Mouse (Mus musculus): ENCODE measurements around the gene Dbt. TPM values are rescaled to one million over a fixed set of nuclear protein-coding genes. Genes with fewer than 3 reads are reported as not detected.

The Dbt gene
- total and polyA plus RNA-seq, 3 experiments = 12.7 to 13.2 TPM; not detected in 1

- H3K27ac ChIP-seq (ENCODE audit: control insufficient read depth, low read depth, low read length) = no peak overlapping the region
- H3K9ac ChIP-seq (ENCODE audit: control insufficient read depth, low read depth, low read length, poor library complexity, severe bottlenecking) = no peak overlapping the region
- no peaks in the 10 kb centered on the region for H3K27me3 ChIP-seq (ENCODE audit: control insufficient read depth in 1 of 2, insufficient read depth in 2 of 2, low read length in 2 of 2)
- H3K36me3 ChIP-seq (ENCODE audit: control insufficient read depth in 1 of 2, insufficient read depth in 2 of 2, low read length in 2 of 2) = peaks cover 0 to 6% of the 10 kb centered on the region in 2 experiments; a peak in 2 of 4 replicates
- no peak overlapping the region for H3K4me3 ChIP-seq (ENCODE audit: control insufficient read depth in 1 of 2, insufficient read depth in 1 of 2, low read depth in 2 of 2, low read length in 2 of 2)
- no peaks in the 10 kb centered on the region for H3K4me1 ChIP-seq (ENCODE audit: control insufficient read depth in 1 of 2, insufficient read depth in 2 of 2, low read length in 2 of 2)
- no peaks in the 10 kb centered on the region for H3K9me3 ChIP-seq (replicated peaks; ENCODE audit: insufficient read depth, low read length)
- no peaks in the 10 kb centered on the region for H3K79me2 ChIP-seq (ENCODE audit: control insufficient read depth, insufficient read depth, low read length, poor library complexity)
- no peak for TF ChIP-seq POLR2AphosphoS5 (IDR thresholded peaks at IDR 0.05; ENCODE audit: borderline replicate concordance, low read depth, low read length)
- no peak for TF ChIP-seq EP300 (IDR thresholded peaks at IDR 0.05; ENCODE audit: low read depth in 1 of 2, low read length in 2 of 2)
- no peak for TF ChIP-seq USF1 (IDR thresholded peaks at IDR 0.05; ENCODE audit: low read depth, low read length)
- TF ChIP-seq ZC3H11A (IDR thresholded peaks at IDR 0.05; ENCODE audit: low read depth, low read length) = no peak
- no peak for TF ChIP-seq MYC (IDR thresholded peaks at IDR 0.05; ENCODE audit: low read depth, low read length)
- no peak for TF ChIP-seq ZNF384 (IDR thresholded peaks at IDR 0.05; ENCODE audit: low read depth, low read length)
- no peak for TF ChIP-seq NELFE (IDR thresholded peaks at IDR 0.05; ENCODE audit: low read depth, low read length)
- no peak for TF ChIP-seq JUND (IDR thresholded peaks at IDR 0.05; ENCODE audit: low read depth, low read length)
- TF ChIP-seq NRF1 (IDR thresholded peaks at IDR 0.05; ENCODE audit: insufficient read depth, low read depth, low read length, poor library complexity, severe bottlenecking) = no peak
- DNase-seq (ENCODE audit: low read depth, low spot score) = no peak
These were observed 17.2 kb upstream of the Dbt start for GRCm38 (mm10) chr3:116495671-116496070.

DNA sequence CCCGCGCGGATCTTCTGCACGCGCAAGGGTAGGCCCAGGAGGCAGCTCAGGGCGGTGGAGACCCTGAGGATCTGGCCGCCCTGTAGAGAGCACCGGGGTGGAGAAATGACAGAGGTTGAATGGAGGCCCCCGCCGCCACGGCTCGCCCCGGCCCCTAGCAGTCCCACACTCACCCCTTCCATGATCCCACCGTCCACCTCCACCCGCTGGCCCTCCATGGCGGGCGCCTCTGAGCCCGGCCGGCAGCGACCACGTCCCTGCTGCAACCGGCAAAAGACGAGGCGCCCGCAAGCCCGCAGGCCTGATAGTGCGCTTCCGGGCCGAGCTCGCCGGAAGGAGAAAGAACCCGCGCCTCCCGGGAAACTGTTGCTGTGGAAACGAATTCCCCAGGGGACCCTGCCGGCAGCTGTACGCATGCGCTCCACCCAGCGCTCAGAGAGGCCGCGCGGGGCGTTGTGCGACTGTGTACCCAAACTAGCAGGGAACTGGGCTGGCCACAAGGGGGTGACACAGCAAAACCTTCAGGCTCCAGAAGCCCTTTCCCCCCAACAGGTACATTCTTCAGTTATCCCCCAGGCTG, 5.0 kb upstream of the Dbt start, which contains the start of gene Rtca:
Gene Rtca, minus strand, starts transcription at position 437 of the 580 bp plus-strand sequence.
- Histone ChIP-seq H3K79me2 (ENCODE audit: control insufficient read depth, insufficient read depth, low read length, poor library complexity) (peaks cover 19% of the 10 kb centered on the region), H3K27me3 (ENCODE audit: control insufficient read depth in 1 of 2, insufficient read depth in 2 of 2, low read length in 2 of 2) (no peaks in the 10 kb centered on the region), H3K4me3 (ENCODE audit: control insufficient read depth in 1 of 2, insufficient read depth in 1 of 2, low read depth in 2 of 2, low read length in 2 of 2) (peak within 1 kb of the TSS; percentile 69 to 98), H3K27ac (ENCODE audit: control insufficient read depth, low read depth, low read length) (peak within 1 kb of the TSS; percentile 61), H3K4me1 (ENCODE audit: control insufficient read depth in 1 of 2, insufficient read depth in 2 of 2, low read length in 2 of 2) (peaks cover 3 to 10% of the 10 kb centered on the region in 2 experiments), H3K36me3 (ENCODE audit: control insufficient read depth in 1 of 2, insufficient read depth in 2 of 2, low read length in 2 of 2) (peaks cover 8 to 18% of the 10 kb centered on the region in 2 experiments), H3K9ac (ENCODE audit: control insufficient read depth, low read depth, low read length, poor library complexity, severe bottlenecking) (peak within 1 kb of the TSS; percentile 98), H3K9me3 (replicated peaks; ENCODE audit: insufficient read depth, low read length) (no peaks in the 10 kb centered on the region)
- peak; percentile 97 for DNase-seq (ENCODE audit: low read depth, low spot score)
- TF ChIP-seq CHD1 (IDR thresholded peaks at IDR 0.05; ENCODE audit: low read depth, low read length) (no peak), ZKSCAN1 (IDR thresholded peaks at IDR 0.05; ENCODE audit: low read depth, low read length) (no peak), TBP (IDR thresholded peaks at IDR 0.05; ENCODE audit: low read depth, low read length) (no peak; the same call in 1 of the 2 replicates), UBTF (IDR thresholded peaks at IDR 0.05; ENCODE audit: borderline replicate concordance, insufficient read depth, low read depth, low read length) (no peak), CHD2 (IDR thresholded peaks at IDR 0.05; ENCODE audit: low read length) (no peak), RCOR1 (IDR thresholded peaks at IDR 0.05; ENCODE audit: low read depth, low read length) (0 out of 2 replicates have a peak, but pooled peaks have one; percentile 11), TAL1 (IDR thresholded peaks at IDR 0.05; ENCODE audit: low read length) (no peak), RAD21 (IDR thresholded peaks at IDR 0.05; ENCODE audit: low read depth, low read length) (peak; percentile 86), NELFE (IDR thresholded peaks at IDR 0.05; ENCODE audit: low read depth, low read length) (peak; percentile 81), ETS1 (IDR thresholded peaks at IDR 0.05; ENCODE audit: low read depth, low read length) (0 out of 2 replicates have a peak, but pooled peaks have one; percentile 18), POLR2AphosphoS5 (IDR thresholded peaks at IDR 0.05; ENCODE audit: borderline replicate concordance, low read depth, low read length) (no peak), ZC3H11A (IDR thresholded peaks at IDR 0.05; ENCODE audit: low read depth, low read length) (peak; percentile 76), KAT2A (conservative IDR thresholded peaks at IDR 0.05; ENCODE audit: low read depth, low read length) (no peak; the same call in 1 of the 2 replicates), GATA1 (IDR thresholded peaks at IDR 0.05; ENCODE audit: low read depth, low read length) (no peak), MYC (IDR thresholded peaks at IDR 0.05; ENCODE audit: low read depth, low read length) (peak; percentile 37; the same call in 1 of the 2 replicates), SMC3 (IDR thresholded peaks at IDR 0.05; ENCODE audit: low read depth, low read length) (peak; percentile 91), MAX (IDR thresholded peaks at IDR 0.05; ENCODE audit: low read length) (no peak), USF1 (IDR thresholded peaks at IDR 0.05; ENCODE audit: low read depth, low read length) (no peak), ELF1 (IDR thresholded peaks at IDR 0.05; ENCODE audit: low read depth, low read length) (peak; percentile 94), MAZ (IDR thresholded peaks at IDR 0.05; ENCODE audit: low read depth, low read length) (0 out of 2 replicates have a peak, but pooled peaks have one; percentile 44), SIN3A (IDR thresholded peaks at IDR 0.05; ENCODE audit: low read length) (peak; percentile 90), NRF1 (IDR thresholded peaks at IDR 0.05; ENCODE audit: insufficient read depth, low read depth, low read length, poor library complexity, severe bottlenecking) (peak; percentile 98), ZMIZ1 (IDR thresholded peaks at IDR 0.05; ENCODE audit: low read depth, low read length) (0 out of 2 replicates have a peak, but pooled peaks have one; percentile 31), ZNF384 (IDR thresholded peaks at IDR 0.05; ENCODE audit: low read depth, low read length) (no peak), E2F4 (IDR thresholded peaks at IDR 0.05; ENCODE audit: borderline replicate concordance, low read depth, low read length) (no peak), CTCF (IDR thresholded peaks at IDR 0.05 in 2 of 3, conservative IDR thresholded peaks at IDR 0.05 in 1 of 3; ENCODE audit: control insufficient read depth in 1 of 3, insufficient read depth in 1 of 3, low read depth in 2 of 3, low read length in 3 of 3, poor library complexity in 1 of 3, severe bottlenecking in 1 of 3) (peak; percentile 77 to 96 (median 91)), JUND (IDR thresholded peaks at IDR 0.05; ENCODE audit: low read depth, low read length) (no peak), POLR2A (IDR thresholded peaks at IDR 0.05; ENCODE audit: control insufficient read depth in 1 of 2, insufficient read depth in 1 of 2, low read depth in 1 of 2, low read length in 2 of 2, poor library complexity in 1 of 2) (peak; percentile 84 to 86)
